Mouse (Mus musculus) limb, embryonic 15.5 days (tissue): ENCODE measurements around the gene Ezh1. TPM values are rescaled to one million over a fixed set of nuclear protein-coding genes. Genes with fewer than 3 reads are reported as not detected.
A peak's percentile ranks its signal among the peaks of the same experiment; 100 is the strongest.

Experiments
- ATAC-seq: fragments of 200-750 bp; cut with Nextera tagmentation; 2 replicates; pipeline ENCODE4 v1.8.0; 2017; ENCODE audit warnings: low read depth, moderate TSS enrichment; ENCODE audit not compliant: insufficient number of reproducible peaks, low FRiP score, low TSS enrichment
- H3K27ac ChIP-seq: fragments of 300-500 bp; sonication (generic); 2 replicates; pipeline ENCODE4 v1.5.1; 2015; ENCODE audit warnings: moderate library complexity, mild to moderate bottlenecking, inconsistent platforms
- H3K27me3 ChIP-seq: fragments of 300-500 bp; sonication (generic); 2 replicates; pipeline ENCODE4 v1.6.1; 2015; ENCODE audit warnings: inconsistent platforms
- H3K36me3 ChIP-seq: fragments of 300-500 bp; sonication (generic); 2 replicates; pipeline ENCODE4 v1.6.1; 2015; ENCODE audit warnings: inconsistent platforms
- H3K4me1 ChIP-seq: fragments of 300-500 bp; sonication (generic); 2 replicates; pipeline ENCODE4 v1.6.1; 2015; ENCODE audit warnings: inconsistent platforms
- H3K4me2 ChIP-seq: fragments of 300-500 bp; sonication (generic); 2 replicates; pipeline ENCODE4 v1.6.1; 2015; ENCODE audit warnings: mild to moderate bottlenecking, inconsistent platforms
- H3K4me3 ChIP-seq: fragments of 300-500 bp; sonication (generic); 2 replicates; pipeline ENCODE4 v1.5.1; 2015; ENCODE audit warnings: mild to moderate bottlenecking, inconsistent platforms
- H3K9ac ChIP-seq: fragments of 300-500 bp; sonication (generic); 2 replicates; pipeline ENCODE4 v1.6.1; 2015; ENCODE audit warnings: inconsistent platforms
- H3K9me3 ChIP-seq: fragments of 300-500 bp; sonication (generic); 2 replicates; pipeline ENCODE4 v1.6.1; 2016; ENCODE audit warnings: inconsistent platforms
- WGBS: fragments of 180-500 bp; shearing (Covaris S2); methylation state at CpG from one replicate; pipeline ENCODE4 v1.1.7; 2015; 5-methylcytosine and 5-hydroxymethylcytosine counted together
- polyA plus RNA-seq: library from polyadenylated mRNA; unstranded; fragments of >200 nt; fragmentation: Nextera tagmentation; extraction: Ambion mirVana; gene quantifications from 2 replicates; pipeline ENCODE4 v1.2.1, GENCODE M21; 2015

Ezh1 gene
- polyA plus RNA-seq, 1 experiment from 2014 or later, result 15.6 TPM

GRCm38 (mm10) chr11:101229361-101229900 is 3.2 kb upstream of the Ezh1 start:
- H3K27me3 ChIP-seq, result no peaks in the 10 kb centered on the region
- 37% methylated on average over 8 of the region's 8 CpGs for whole genome bisulfite sequencing
- H3K27ac ChIP-seq, result peak overlapping the region; percentile 78; the same call in 1 of the 2 replicates
- no peaks in the 10 kb centered on the region for H3K9me3 ChIP-seq
- no peaks in the 10 kb centered on the region for H3K36me3 ChIP-seq
- H3K4me2 ChIP-seq, result 0 out of 2 replicates have a peak overlapping the region, but pooled peaks have one; percentile 37
- ATAC-seq, result no peak
- peaks cover 34% of the 10 kb centered on the region for H3K4me1 ChIP-seq
- H3K4me3 ChIP-seq, result no peak overlapping the region
- H3K9ac ChIP-seq, result no peak overlapping the region

- H3K36me3 ChIP-seq, result 0 out of 2 replicates have a peak, but pooled peaks cover 3% of the 10 kb centered on the region
- no peaks in the 10 kb centered on the region for H3K27me3 ChIP-seq
- peaks cover 12% of the 10 kb centered on the region for H3K4me1 ChIP-seq
- H3K27ac ChIP-seq, result peak overlapping the region; percentile 74
- ATAC-seq, result no peak
- no peaks in the 10 kb centered on the region for H3K9me3 ChIP-seq
- WGBS, result 19% methylated on average over 25 of the region's 25 CpGs
- peak overlapping the region; percentile 78 for H3K4me2 ChIP-seq
- peak overlapping the region; percentile 76 for H3K9ac ChIP-seq
- H3K4me3 ChIP-seq, result peak overlapping the region; percentile 84
Measured at GRCm38 (mm10) chr11:101225331-101226064, 765 bp downstream of the Ezh1 start.

GRCm38 (mm10) chr11:101224337-101224736 is 1.9 kb downstream of the Ezh1 start:
- ATAC-seq, result no peak
- no peak overlapping the region for H3K9ac ChIP-seq
- H3K4me1 ChIP-seq, result 0 out of 2 replicates have a peak, but pooled peaks cover under 1% of the 10 kb centered on the region
- WGBS, result 81% methylated on average over 3 of the region's 3 CpGs
- no peak overlapping the region for H3K27ac ChIP-seq
- no peaks in the 10 kb centered on the region for H3K27me3 ChIP-seq
- no peak overlapping the region for H3K4me2 ChIP-seq
- 0 out of 2 replicates have a peak, but pooled peaks cover 3% of the 10 kb centered on the region for H3K36me3 ChIP-seq
- H3K9me3 ChIP-seq, result no peaks in the 10 kb centered on the region
- no peak overlapping the region for H3K4me3 ChIP-seq

- Histone ChIP-seq H3K9me3 (no peaks in the 10 kb centered on the region), H3K9ac (no peak overlapping the region), H3K4me3 (no peak overlapping the region), H3K27ac (no peak overlapping the region), H3K4me2 (no peak overlapping the region), H3K36me3 (peaks cover 16% of the 10 kb centered on the region), H3K27me3 (no peaks in the 10 kb centered on the region), H3K4me1 (no peaks in the 10 kb centered on the region)
- WGBS, result 82% methylated on average over 8 of the region's 8 CpGs
- ATAC-seq, result no peak
Measured at GRCm38 (mm10) chr11:101221306-101221986, 4.8 kb downstream of the Ezh1 start.

- Histone ChIP-seq H3K4me2 (no peak overlapping the region), H3K27ac (no peak overlapping the region), H3K36me3 (peaks cover 22% of the 10 kb centered on the region), H3K4me1 (no peaks in the 10 kb centered on the region), H3K9me3 (no peaks in the 10 kb centered on the region), H3K27me3 (no peaks in the 10 kb centered on the region), H3K4me3 (no peak overlapping the region), H3K9ac (no peak overlapping the region)
- no peak for ATAC-seq
- 60% methylated on average over 2 of the region's 2 CpGs for WGBS
Measured at GRCm38 (mm10) chr11:101220853-101221252, 5.4 kb downstream of the Ezh1 start.

GRCm38 (mm10) chr11:101218436-101219055 is 7.7 kb downstream of the Ezh1 start:
- no peak overlapping the region for H3K9ac ChIP-seq
- no peak for ATAC-seq
- H3K27me3 ChIP-seq, result no peaks in the 10 kb centered on the region
- peaks cover 44% of the 10 kb centered on the region for H3K36me3 ChIP-seq
- 83% methylated on average over 10 of the region's 10 CpGs for WGBS
- H3K4me1 ChIP-seq, result no peaks in the 10 kb centered on the region
- no peak overlapping the region for H3K4me2 ChIP-seq
- no peaks in the 10 kb centered on the region for H3K9me3 ChIP-seq
- no peak overlapping the region for H3K27ac ChIP-seq
- no peak overlapping the region for H3K4me3 ChIP-seq

GRCm38 (mm10) chr11:101216936-101217335 is 9.3 kb downstream of the Ezh1 start:
- ATAC-seq, result no peak
- Histone ChIP-seq H3K27me3 (no peaks in the 10 kb centered on the region), H3K4me3 (no peak overlapping the region), H3K4me2 (no peak overlapping the region), H3K27ac (no peak overlapping the region), H3K9ac (no peak overlapping the region), H3K9me3 (no peaks in the 10 kb centered on the region), H3K4me1 (no peaks in the 10 kb centered on the region), H3K36me3 (peaks cover 52% of the 10 kb centered on the region)
- 87% methylated on average over 5 of the region's 5 CpGs for WGBS

- WGBS, result 41% methylated on average over 3 of the region's 3 CpGs
- peaks cover 75% of the 10 kb centered on the region for H3K36me3 ChIP-seq
- H3K4me3 ChIP-seq, result no peak overlapping the region
- no peaks in the 10 kb centered on the region for H3K27me3 ChIP-seq
- no peak; the same call in 1 of the 2 replicates for ATAC-seq
- H3K27ac ChIP-seq, result no peak overlapping the region
- H3K9ac ChIP-seq, result no peak overlapping the region
- H3K4me2 ChIP-seq, result no peak overlapping the region
- no peaks in the 10 kb centered on the region for H3K9me3 ChIP-seq
- H3K4me1 ChIP-seq, result no peaks in the 10 kb centered on the region
Measured at GRCm38 (mm10) chr11:101211970-101212369, 14.3 kb downstream of the Ezh1 start.

- Histone ChIP-seq H3K9me3 (no peaks in the 10 kb centered on the region), H3K9ac (no peak overlapping the region), H3K4me2 (no peak overlapping the region), H3K4me1 (no peaks in the 10 kb centered on the region), H3K27ac (no peak overlapping the region), H3K4me3 (no peak overlapping the region), H3K27me3 (no peaks in the 10 kb centered on the region), H3K36me3 (peaks cover 85% of the 10 kb centered on the region)
- no peak for ATAC-seq
- WGBS, result 23% methylated on average over 7 of the region's 7 CpGs
Measured at GRCm38 (mm10) chr11:101200986-101201385, 25.3 kb downstream of the Ezh1 start.

GRCm38 (mm10) chr11:101199555-101199954 is 26.7 kb downstream of the Ezh1 start:
- H3K36me3 ChIP-seq, result peaks cover 89% of the 10 kb centered on the region
- H3K9me3 ChIP-seq, result no peaks in the 10 kb centered on the region
- H3K27ac ChIP-seq, result no peak overlapping the region
- H3K9ac ChIP-seq, result no peak overlapping the region
- H3K27me3 ChIP-seq, result no peaks in the 10 kb centered on the region
- H3K4me1 ChIP-seq, result no peaks in the 10 kb centered on the region
- WGBS, result 94% methylated on average over 3 of the region's 3 CpGs
- no peak for ATAC-seq
- no peak overlapping the region for H3K4me2 ChIP-seq
- H3K4me3 ChIP-seq, result no peak overlapping the region

- Histone ChIP-seq H3K9ac (no peak overlapping the region), H3K36me3 (peaks cover 86% of the 10 kb centered on the region), H3K4me2 (no peak overlapping the region)
Measured at GRCm38 (mm10) chr11:101196175-101196574, 30.1 kb downstream of the Ezh1 start.

More at GRCm38 (mm10) chr11:101196175-101196574, 30.1 kb downstream of the Ezh1 start:
- 91% methylated on average over 8 of the region's 8 CpGs for WGBS
- Histone ChIP-seq H3K27me3 (no peaks in the 10 kb centered on the region), H3K9me3 (no peaks in the 10 kb centered on the region), H3K4me1 (peaks cover 6% of the 10 kb centered on the region; the same call in 1 of the 2 replicates), H3K4me3 (no peak overlapping the region), H3K27ac (no peak overlapping the region)
- no peak for ATAC-seq
